Mouse (Mus musculus) midbrain, embryonic 11.5 days (tissue): ENCODE measurements around the gene Sap25. TPM values are rescaled to one million over a fixed set of nuclear protein-coding genes. Genes with fewer than 3 reads are reported as not detected.

Source experiments
- ATAC-seq: fragments of 200-750 bp; cut with Nextera tagmentation; 2 replicates; pipeline ENCODE4 v1.8.0; 2017; ENCODE audit warnings: moderate TSS enrichment, moderate library complexity; ENCODE audit not compliant: low FRiP score
- DNase-seq: peaks from one replicate; pipeline ENCODE4 v3.0.0; 2015; ENCODE audit warnings: low spot score; ENCODE audit errors: missing footprints
- H3K27ac ChIP-seq: fragments of 300-500 bp; sonication (generic); 2 replicates; pipeline ENCODE4 v1.5.1; 2014; ENCODE audit warnings: low read depth, low read length
- H3K27me3 ChIP-seq: fragments of 300-500 bp; sonication (generic); 2 replicates; pipeline ENCODE4 v1.6.1; 2014; ENCODE audit warnings: mild to moderate bottlenecking, low read length, moderate library complexity, mixed read lengths; ENCODE audit not compliant: control insufficient read depth, insufficient read depth
- H3K36me3 ChIP-seq: fragments of 300-500 bp; sonication (generic); 2 replicates; pipeline ENCODE4 v1.6.1; 2014; ENCODE audit warnings: mild to moderate bottlenecking, low read length, moderate library complexity, mixed read lengths; ENCODE audit not compliant: control insufficient read depth, insufficient read depth
- H3K4me1 ChIP-seq: fragments of 300-500 bp; sonication (generic); 2 replicates; pipeline ENCODE4 v1.6.1; 2014; ENCODE audit warnings: low read length; ENCODE audit not compliant: control insufficient read depth, insufficient read depth
- H3K4me2 ChIP-seq: fragments of 300-500 bp; sonication (generic); 2 replicates; pipeline ENCODE4 v1.6.1; 2014; ENCODE audit warnings: mild to moderate bottlenecking, moderate library complexity
- H3K4me3 ChIP-seq: fragments of 300-500 bp; sonication (generic); 2 replicates; pipeline ENCODE4 v1.5.1; 2014; ENCODE audit warnings: low read depth, low read length
- H3K9ac ChIP-seq: fragments of 300-500 bp; sonication (generic); 2 replicates; pipeline ENCODE4 v1.6.1; 2014; ENCODE audit warnings: low read length
- H3K9me3 ChIP-seq: fragments of 300-500 bp; sonication (generic); 2 replicates; pipeline ENCODE4 v1.6.1; 2016; ENCODE audit warnings: low read length; ENCODE audit not compliant: control insufficient read depth
- WGBS: fragments of 180-500 bp; shearing (Covaris S2); extraction: QIAGEN DNeasy Blood & Tissue Kit; methylation state at CpG from one replicate; pipeline ENCODE4 v1.1.7; 2014; 5-methylcytosine and 5-hydroxymethylcytosine counted together
- polyA plus RNA-seq: library from polyadenylated mRNA; unstranded; fragments of >200 nt; fragmentation: Nextera tagmentation; extraction: Ambion mirVana; gene quantifications from 2 replicates; pipeline ENCODE4 v1.2.1, GENCODE M21; 2014

Sap25 gene
- polyA plus RNA-seq, 1 experiment from 2014 or later = 6.8 TPM

GRCm38 (mm10) chr5:137663057-137663456 is 21.9 kb downstream of the Sap25 start:
- ATAC-seq = no peak
- 83% methylated on average over 9 of the region's 9 CpGs for WGBS
- Histone ChIP-seq H3K36me3 (peaks cover 27% of the 10 kb centered on the region; the same call in 1 of the 2 replicates), H3K4me3 (no peak overlapping the region), H3K27ac (no peak overlapping the region), H3K4me2 (no peak overlapping the region), H3K4me1 (no peaks in the 10 kb centered on the region), H3K27me3 (no peaks in the 10 kb centered on the region), H3K9me3 (no peaks in the 10 kb centered on the region), H3K9ac (no peak overlapping the region)
- DNase-seq = no peak

GRCm38 (mm10) chr5:137668971-137669370 is 27.8 kb downstream of the Sap25 start:
- H3K27ac ChIP-seq = no peak overlapping the region
- DNase-seq (no peak), ATAC-seq (no peak)
- no peak overlapping the region for H3K4me3 ChIP-seq
- H3K4me2 ChIP-seq = no peak overlapping the region
- H3K4me1 ChIP-seq = no peaks in the 10 kb centered on the region
- no peak overlapping the region for H3K9ac ChIP-seq
- no peaks in the 10 kb centered on the region for H3K9me3 ChIP-seq
- H3K27me3 ChIP-seq = no peaks in the 10 kb centered on the region
- H3K36me3 ChIP-seq = peaks cover 11% of the 10 kb centered on the region; the same call in 1 of the 2 replicates
- 85% methylated on average over 10 of the region's 10 CpGs for WGBS

- 93% methylated on average over 1 of the region's 1 CpGs for WGBS
- Histone ChIP-seq H3K4me3 (no peak overlapping the region), H3K27me3 (no peaks in the 10 kb centered on the region), H3K27ac (no peak overlapping the region), H3K4me2 (no peak overlapping the region), H3K9ac (no peak overlapping the region), H3K9me3 (no peaks in the 10 kb centered on the region), H3K4me1 (no peaks in the 10 kb centered on the region), H3K36me3 (peaks cover 9% of the 10 kb centered on the region; the same call in 1 of the 2 replicates)
- ATAC-seq (no peak), DNase-seq (no peak)
These were observed 29.1 kb downstream of the Sap25 start for GRCm38 (mm10) chr5:137670240-137670639.

- Histone ChIP-seq H3K36me3 (peaks cover 6% of the 10 kb centered on the region; the same call in 1 of the 2 replicates), H3K27me3 (no peaks in the 10 kb centered on the region), H3K9me3 (no peaks in the 10 kb centered on the region), H3K4me1 (no peaks in the 10 kb centered on the region), H3K27ac (no peak overlapping the region), H3K4me2 (no peak overlapping the region), H3K9ac (peak overlapping the region; percentile 12; the same call in 1 of the 2 replicates), H3K4me3 (no peak overlapping the region)
- ATAC-seq (no peak), DNase-seq (peak; percentile 79)
- WGBS = 61% methylated on average over 9 of the region's 9 CpGs
These were observed 30.5 kb downstream of the Sap25 start for GRCm38 (mm10) chr5:137671443-137672240.

GRCm38 (mm10) chr5:137672361-137672760 is 31.2 kb downstream of the Sap25 start:
- Histone ChIP-seq H3K4me3 (no peak overlapping the region), H3K9me3 (no peaks in the 10 kb centered on the region)
- peak; percentile 49 for DNase-seq

GRCm38 (mm10) chr5:137673015-137673414 is 31.9 kb downstream of the Sap25 start:
- H3K4me3 ChIP-seq = no peak overlapping the region
- no peak overlapping the region for H3K4me2 ChIP-seq
- ATAC-seq = no peak
- H3K36me3 ChIP-seq = no peaks in the 10 kb centered on the region; the same call in 1 of the 2 replicates
- H3K27ac ChIP-seq = no peak overlapping the region
- no peak overlapping the region for H3K9ac ChIP-seq
- no peaks in the 10 kb centered on the region for H3K27me3 ChIP-seq
- H3K4me1 ChIP-seq = no peaks in the 10 kb centered on the region
- 93% methylated on average over 6 of the region's 6 CpGs for WGBS
- DNase-seq = no peak
- no peaks in the 10 kb centered on the region for H3K9me3 ChIP-seq

More at GRCm38 (mm10) chr5:137672361-137672760, 31.2 kb downstream of the Sap25 start:
- WGBS = 89% methylated on average over 5 of the region's 5 CpGs
- Histone ChIP-seq H3K27me3 (no peaks in the 10 kb centered on the region), H3K36me3 (peaks cover 2% of the 10 kb centered on the region; the same call in 1 of the 2 replicates), H3K9ac (no peak overlapping the region), H3K4me2 (no peak overlapping the region), H3K27ac (no peak overlapping the region), H3K4me1 (no peaks in the 10 kb centered on the region)
- ATAC-seq = no peak

- no peaks in the 10 kb centered on the region for H3K9me3 ChIP-seq
- no peak overlapping the region for H3K27ac ChIP-seq
- H3K27me3 ChIP-seq = no peaks in the 10 kb centered on the region
- H3K4me3 ChIP-seq = no peak overlapping the region
- ATAC-seq (no peak), DNase-seq (no peak)
- H3K4me2 ChIP-seq = no peak overlapping the region
- no peak overlapping the region for H3K9ac ChIP-seq
- no peaks in the 10 kb centered on the region; the same call in 1 of the 2 replicates for H3K36me3 ChIP-seq
- WGBS = 94% methylated on average over 8 of the region's 8 CpGs
- H3K4me1 ChIP-seq = no peaks in the 10 kb centered on the region
These were observed 33.7 kb downstream of the Sap25 start for GRCm38 (mm10) chr5:137674786-137675185.

- DNase-seq = no peak
- Histone ChIP-seq H3K27me3 (no peaks in the 10 kb centered on the region), H3K4me2 (no peak overlapping the region), H3K4me3 (no peak overlapping the region), H3K4me1 (peaks cover 4% of the 10 kb centered on the region), H3K27ac (no peak overlapping the region), H3K9me3 (no peaks in the 10 kb centered on the region), H3K36me3 (no peaks in the 10 kb centered on the region; the same call in 1 of the 2 replicates), H3K9ac (no peak overlapping the region)
- 98% methylated on average over 8 of the region's 8 CpGs for WGBS
- no peak for ATAC-seq
These were observed 36.7 kb downstream of the Sap25 start for GRCm38 (mm10) chr5:137677859-137678258.

GRCm38 (mm10) chr5:137678736-137679135 is 37.6 kb downstream of the Sap25 start:
- H3K27me3 ChIP-seq = no peaks in the 10 kb centered on the region
- ATAC-seq (no peak), DNase-seq (no peak)
- H3K36me3 ChIP-seq = no peaks in the 10 kb centered on the region; the same call in 1 of the 2 replicates
- H3K4me2 ChIP-seq = no peak overlapping the region
- WGBS = 86% methylated on average over 3 of the region's 3 CpGs
- no peaks in the 10 kb centered on the region for H3K9me3 ChIP-seq
- H3K27ac ChIP-seq = no peak overlapping the region
- H3K4me1 ChIP-seq = peaks cover 13% of the 10 kb centered on the region
- H3K9ac ChIP-seq = no peak overlapping the region
- no peak overlapping the region for H3K4me3 ChIP-seq
